Mouse (Mus musculus): Measurements from ENCODE around the gene Dhps. TPM values are rescaled to one million over a fixed set of nuclear protein-coding genes. Genes with fewer than 3 reads are reported as not detected.

Gene Dhps
- total and polyA plus RNA-seq, 2 experiments from 2014 or later = 25.9 to 45.0 TPM

GRCm38 (mm10) chr8:85096196-85096595 is 24.6 kb downstream of the Dhps start:
- WGBS = 89% methylated on average over 16 of the region's 16 CpGs

GRCm38 (mm10) chr8:85096850-85097249 is 25.3 kb downstream of the Dhps start:
- Histone ChIP-seq H3K4me1 (ENCODE audit: control insufficient read depth, insufficient read depth) (no peaks in the 10 kb centered on the region), H3K9ac (replicated peaks; ENCODE audit: low read depth, low read length) (no peak overlapping the region), H3K27me3 (ENCODE audit: control insufficient read depth, insufficient read depth, low read length) (no peaks in the 10 kb centered on the region), H3K4me3 (ENCODE audit: low read depth, low read length) (no peak overlapping the region), H3K27ac (ENCODE audit: low read depth) (no peak overlapping the region), H3K9me3 (replicated peaks; ENCODE audit: control insufficient read depth, low read length) (no peaks in the 10 kb centered on the region), H3K36me3 (replicated peaks; ENCODE audit: control insufficient read depth, insufficient read depth, low read length) (peaks cover 52% of the 10 kb centered on the region), H3K4me2 (ENCODE audit: low read depth, low read length) (no peak overlapping the region)
- TF ChIP-seq CTCF (IDR thresholded peaks at IDR 0.05; ENCODE audit: low read depth) = no peak
- WGBS = 91% methylated on average over 4 of the region's 4 CpGs
- ATAC-seq (ENCODE audit: insufficient read depth, low read depth) (no peak), DNase-seq (ENCODE audit: low spot score) (no peak)

More at GRCm38 (mm10) chr8:85096196-85096595, 24.6 kb downstream of the Dhps start:
- H3K27me3 ChIP-seq (ENCODE audit: control insufficient read depth, insufficient read depth, low read length) = no peaks in the 10 kb centered on the region
- ATAC-seq (ENCODE audit: insufficient read depth, low read depth) = no peak
- no peaks in the 10 kb centered on the region for H3K9me3 ChIP-seq (replicated peaks; ENCODE audit: control insufficient read depth, low read length)
- H3K36me3 ChIP-seq (replicated peaks; ENCODE audit: control insufficient read depth, insufficient read depth, low read length) = peaks cover 52% of the 10 kb centered on the region
- no peaks in the 10 kb centered on the region for H3K4me1 ChIP-seq (ENCODE audit: control insufficient read depth, insufficient read depth)
- H3K27ac ChIP-seq (ENCODE audit: low read depth) = no peak overlapping the region
- no peak for DNase-seq (ENCODE audit: low spot score)
- no peak overlapping the region for H3K4me2 ChIP-seq (ENCODE audit: low read depth, low read length)
- H3K4me3 ChIP-seq (ENCODE audit: low read depth, low read length) = no peak overlapping the region
- H3K9ac ChIP-seq (replicated peaks; ENCODE audit: low read depth, low read length) = no peak overlapping the region
- TF ChIP-seq EP300 (IDR thresholded peaks at IDR 0.05; ENCODE audit: low read depth) (no peak), CTCF (IDR thresholded peaks at IDR 0.05; ENCODE audit: low read depth) (no peak)

GRCm38 (mm10) chr8:85100076-85100665 is 28.6 kb downstream of the Dhps start:
- H3K4me3 ChIP-seq (ENCODE audit: low read depth, low read length) = no peak overlapping the region
- no peak overlapping the region for H3K4me2 ChIP-seq (ENCODE audit: low read depth, low read length)
- WGBS = 70% methylated on average over 4 of the region's 4 CpGs
- no peak overlapping the region for H3K9ac ChIP-seq (replicated peaks; ENCODE audit: low read depth, low read length)
- no peak overlapping the region for H3K27ac ChIP-seq (ENCODE audit: low read depth)
- no peak for ATAC-seq (ENCODE audit: insufficient read depth, low read depth)
- no peak for DNase-seq (ENCODE audit: low spot score)
- TF ChIP-seq EP300 (IDR thresholded peaks at IDR 0.05; ENCODE audit: low read depth) = no peak
- no peak for TF ChIP-seq CTCF (IDR thresholded peaks at IDR 0.05; ENCODE audit: low read depth)
- H3K4me1 ChIP-seq (ENCODE audit: control insufficient read depth, insufficient read depth) = no peaks in the 10 kb centered on the region
- H3K9me3 ChIP-seq (replicated peaks; ENCODE audit: control insufficient read depth, low read length) = no peaks in the 10 kb centered on the region
- H3K36me3 ChIP-seq (replicated peaks; ENCODE audit: control insufficient read depth, insufficient read depth, low read length) = peaks cover 34% of the 10 kb centered on the region
- no peaks in the 10 kb centered on the region for H3K27me3 ChIP-seq (ENCODE audit: control insufficient read depth, insufficient read depth, low read length)

- no peak for TF ChIP-seq CTCF (IDR thresholded peaks at IDR 0.05; ENCODE audit: low read depth)
- no peak for TF ChIP-seq EP300 (IDR thresholded peaks at IDR 0.05; ENCODE audit: low read depth)
- no peak for ATAC-seq (ENCODE audit: insufficient read depth, low read depth)
- Histone ChIP-seq H3K27me3 (ENCODE audit: control insufficient read depth, insufficient read depth, low read length) (no peaks in the 10 kb centered on the region), H3K4me2 (ENCODE audit: low read depth, low read length) (no peak overlapping the region), H3K9ac (replicated peaks; ENCODE audit: low read depth, low read length) (no peak overlapping the region), H3K9me3 (replicated peaks; ENCODE audit: control insufficient read depth, low read length) (no peaks in the 10 kb centered on the region), H3K27ac (ENCODE audit: low read depth) (no peak overlapping the region), H3K4me3 (ENCODE audit: low read depth, low read length) (no peak overlapping the region), H3K4me1 (ENCODE audit: control insufficient read depth, insufficient read depth) (no peaks in the 10 kb centered on the region), H3K36me3 (replicated peaks; ENCODE audit: control insufficient read depth, insufficient read depth, low read length) (peaks cover 26% of the 10 kb centered on the region)
- DNase-seq (ENCODE audit: low spot score) = no peak
- WGBS = 92% methylated on average over 10 of the region's 10 CpGs
These were observed 41.7 kb downstream of the Dhps start for GRCm38 (mm10) chr8:85113241-85113640.

GRCm38 (mm10) chr8:85115501-85115900 is 43.9 kb downstream of the Dhps start:
- 73% methylated on average over 4 of the region's 4 CpGs for WGBS
- Histone ChIP-seq H3K27ac (ENCODE audit: low read depth) (no peak overlapping the region), H3K4me3 (ENCODE audit: low read depth, low read length) (no peak overlapping the region), H3K9me3 (replicated peaks; ENCODE audit: control insufficient read depth, low read length) (no peaks in the 10 kb centered on the region), H3K27me3 (ENCODE audit: control insufficient read depth, insufficient read depth, low read length) (no peaks in the 10 kb centered on the region), H3K9ac (replicated peaks; ENCODE audit: low read depth, low read length) (no peak overlapping the region), H3K4me2 (ENCODE audit: low read depth, low read length) (no peak overlapping the region), H3K36me3 (replicated peaks; ENCODE audit: control insufficient read depth, insufficient read depth, low read length) (peaks cover 15% of the 10 kb centered on the region), H3K4me1 (ENCODE audit: control insufficient read depth, insufficient read depth) (peaks cover 4% of the 10 kb centered on the region; the same call in 1 of the 2 replicates)
- ATAC-seq (ENCODE audit: insufficient read depth, low read depth) (no peak), DNase-seq (ENCODE audit: low spot score) (no peak)
- no peak for TF ChIP-seq EP300 (IDR thresholded peaks at IDR 0.05; ENCODE audit: low read depth)
- no peak for TF ChIP-seq CTCF (IDR thresholded peaks at IDR 0.05; ENCODE audit: low read depth)

- H3K4me2 ChIP-seq (ENCODE audit: low read depth, low read length) = no peak overlapping the region
- no peaks in the 10 kb centered on the region for H3K27me3 ChIP-seq (ENCODE audit: control insufficient read depth, insufficient read depth, low read length)
- H3K4me3 ChIP-seq (ENCODE audit: low read depth, low read length) = no peak overlapping the region
- TF ChIP-seq CTCF (IDR thresholded peaks at IDR 0.05; ENCODE audit: low read depth) (no peak), EP300 (IDR thresholded peaks at IDR 0.05; ENCODE audit: low read depth) (no peak)
- no peak overlapping the region for H3K27ac ChIP-seq (ENCODE audit: low read depth)
- no peaks in the 10 kb centered on the region for H3K9me3 ChIP-seq (replicated peaks; ENCODE audit: control insufficient read depth, low read length)
- 89% methylated on average over 7 of the region's 7 CpGs for WGBS
- H3K9ac ChIP-seq (replicated peaks; ENCODE audit: low read depth, low read length) = no peak overlapping the region
- DNase-seq (ENCODE audit: low spot score) (no peak), ATAC-seq (ENCODE audit: insufficient read depth, low read depth) (no peak)
- peaks cover 4% of the 10 kb centered on the region; the same call in 1 of the 2 replicates for H3K4me1 ChIP-seq (ENCODE audit: control insufficient read depth, insufficient read depth)
- H3K36me3 ChIP-seq (replicated peaks; ENCODE audit: control insufficient read depth, insufficient read depth, low read length) = 0 out of 2 replicates have a peak, but pooled peaks cover under 1% of the 10 kb centered on the region
These were observed 45.4 kb downstream of the Dhps start for GRCm38 (mm10) chr8:85116984-85117383.
